Mouse (Mus musculus) olfactory bulb, adult 2 months (tissue): Measurements from ENCODE around the gene Scrg1.

Source experiments
- CTCF ChIP-seq: fragments of 200-500 bp; IDR thresholded peaks from 2 replicates; pipeline ENCODE4 v1.5.1; 2012; ENCODE audit warnings: low read depth, mild to moderate bottlenecking, low read length, moderate library complexity; ENCODE audit not compliant: insufficient read depth
- POLR2A ChIP-seq: fragments of 200-500 bp; IDR thresholded peaks from 2 replicates; pipeline ENCODE4 v1.6.1; 2012; ENCODE audit warnings: mild to moderate bottlenecking, low read depth, low read length, moderate library complexity; ENCODE audit not compliant: insufficient read depth

DNA sequence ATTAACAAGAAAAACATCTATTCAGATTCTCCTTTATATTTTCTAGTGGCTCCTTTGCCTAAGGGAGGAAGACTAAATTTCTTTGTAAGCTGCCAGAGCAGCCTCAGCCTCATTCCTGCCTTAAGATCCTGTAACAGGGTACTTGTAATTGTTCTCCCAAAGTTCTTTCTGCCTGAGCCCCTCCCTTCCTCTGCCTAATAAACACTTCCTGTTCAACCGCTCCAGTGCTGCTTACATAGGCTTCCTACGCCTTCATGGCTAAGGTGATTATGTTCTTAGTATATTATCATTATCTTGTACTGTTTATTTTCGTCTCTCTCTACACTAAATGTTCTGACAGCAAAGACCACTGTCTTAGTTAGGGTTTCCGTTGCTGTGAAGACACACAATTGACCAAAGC lies 52.9 kb downstream of the Scrg1 start:
- TF ChIP-seq CTCF (no peak), POLR2A (no peak)
